Mouse (Mus musculus) left cerebral cortex, adult 11 months (tissue): Measurements from ENCODE around the gene Vmn1r84.

ENCODE experiments used
- DNase-seq: peaks from one replicate; pipeline ENCODE4 v3.0.0; 2022; ENCODE audit warnings: low spot score

Vmn1r84 gene

GRCm38 (mm10) chr7:12369173-12369572 lies at the start of gene Vmn1r84:
Gene Vmn1r84 (minus strand): TSS chr7:12369273.
- no peak for DNase-seq

GRCm38 (mm10) chr7:12329381-12329780 lies 39.7 kb downstream of the Vmn1r84 start, which contains the start of gene Vmn1r83:
Gene Vmn1r83 (minus strand): TSS chr7:12329481.
- DNase-seq = no peak
